Mouse (Mus musculus): ENCODE results near the gene Creb3. TPM values are rescaled to one million over a fixed set of nuclear protein-coding genes. Genes with fewer than 3 reads are reported as not detected.
A peak's percentile ranks its signal among the peaks of the same experiment; 100 is the strongest.

The Creb3 gene
- polyA plus RNA-seq, 1 experiment from 2014 or later, result 47.2 TPM

GRCm38 (mm10) chr4:43553891-43554290 lies 8.2 kb upstream of the Creb3 start:
- no peak for TF ChIP-seq CTCF (IDR thresholded peaks at IDR 0.05; ENCODE audit: low read depth)
- H3K4me2 ChIP-seq, result no peak overlapping the region
- no peaks in the 10 kb centered on the region for H3K9me3 ChIP-seq (ENCODE audit: low read depth, low read length)
- ATAC-seq (ENCODE audit: insufficient read depth) (no peak), DNase-seq (no peak)
- H3K27me3 ChIP-seq (ENCODE audit: insufficient read depth, low read length), result no peaks in the 10 kb centered on the region
- H3K27ac ChIP-seq (ENCODE audit: low read depth), result no peak overlapping the region
- no peak overlapping the region for H3K9ac ChIP-seq
- no peak overlapping the region for H3K4me3 ChIP-seq (ENCODE audit: low read depth, low read length)
- H3K36me3 ChIP-seq (ENCODE audit: insufficient read depth), result peaks cover 80% of the 10 kb centered on the region
- peaks cover 15% of the 10 kb centered on the region for H3K4me1 ChIP-seq (ENCODE audit: insufficient read depth)

GRCm38 (mm10) chr4:43555926-43556325 lies 6.2 kb upstream of the Creb3 start:
- Histone ChIP-seq H3K4me1 (ENCODE audit: insufficient read depth) (peaks cover 34% of the 10 kb centered on the region), H3K36me3 (ENCODE audit: insufficient read depth) (peaks cover 59% of the 10 kb centered on the region), H3K4me2 (no peak overlapping the region), H3K27ac (ENCODE audit: low read depth) (no peak overlapping the region), H3K4me3 (ENCODE audit: low read depth, low read length) (no peak overlapping the region), H3K27me3 (ENCODE audit: insufficient read depth, low read length) (no peaks in the 10 kb centered on the region), H3K9ac (no peak overlapping the region), H3K9me3 (ENCODE audit: low read depth, low read length) (no peaks in the 10 kb centered on the region)
- no peak for DNase-seq
- no peak for TF ChIP-seq CTCF (IDR thresholded peaks at IDR 0.05; ENCODE audit: low read depth)
- ATAC-seq (ENCODE audit: insufficient read depth), result no peak
- 95% methylated on average over 7 of the region's 7 CpGs for WGBS

GRCm38 (mm10) chr4:43558028-43558630 lies 4.0 kb upstream of the Creb3 start:
- peak; percentile 84 for DNase-seq
- Histone ChIP-seq H3K4me3 (ENCODE audit: low read depth, low read length) (peak overlapping the region; percentile 85), H3K4me2 (peak overlapping the region; percentile 92), H3K9me3 (ENCODE audit: low read depth, low read length) (no peaks in the 10 kb centered on the region), H3K27me3 (ENCODE audit: insufficient read depth, low read length) (no peaks in the 10 kb centered on the region), H3K4me1 (ENCODE audit: insufficient read depth) (peaks cover 35% of the 10 kb centered on the region), H3K36me3 (ENCODE audit: insufficient read depth) (peaks cover 37% of the 10 kb centered on the region), H3K27ac (ENCODE audit: low read depth) (peak overlapping the region; percentile 99), H3K9ac (peak overlapping the region; percentile 60)
- no peak for TF ChIP-seq CTCF (IDR thresholded peaks at IDR 0.05; ENCODE audit: low read depth)
- ATAC-seq (ENCODE audit: insufficient read depth), result peak; percentile 45
- 2% methylated on average over 5 of the region's 5 CpGs for WGBS

GRCm38 (mm10) chr4:43558631-43559356 lies 3.3 kb upstream of the Creb3 start:
- TF ChIP-seq CTCF (IDR thresholded peaks at IDR 0.05; ENCODE audit: low read depth), result no peak
- peak overlapping the region; percentile 85 for H3K4me3 ChIP-seq (ENCODE audit: low read depth, low read length)
- H3K4me1 ChIP-seq (ENCODE audit: insufficient read depth), result peaks cover 35% of the 10 kb centered on the region
- H3K9me3 ChIP-seq (ENCODE audit: low read depth, low read length), result no peaks in the 10 kb centered on the region
- DNase-seq (peak; percentile 91), ATAC-seq (ENCODE audit: insufficient read depth) (peak; percentile 69)
- H3K27me3 ChIP-seq (ENCODE audit: insufficient read depth, low read length), result no peaks in the 10 kb centered on the region
- H3K36me3 ChIP-seq (ENCODE audit: insufficient read depth), result peaks cover 31% of the 10 kb centered on the region
- peak overlapping the region; percentile 92 for H3K4me2 ChIP-seq
- 10% methylated on average over 13 of the region's 13 CpGs for WGBS
- peak overlapping the region; percentile 60 for H3K9ac ChIP-seq
- peak overlapping the region; percentile 99 for H3K27ac ChIP-seq (ENCODE audit: low read depth)

GRCm38 (mm10) chr4:43559519-43560242 lies 2.5 kb upstream of the Creb3 start:
- DNase-seq (no peak), ATAC-seq (ENCODE audit: insufficient read depth) (no peak)
- Histone ChIP-seq H3K27ac (ENCODE audit: low read depth) (peak overlapping the region; percentile 99), H3K4me1 (ENCODE audit: insufficient read depth) (peaks cover 35% of the 10 kb centered on the region), H3K4me3 (ENCODE audit: low read depth, low read length) (peak overlapping the region; percentile 85), H3K27me3 (ENCODE audit: insufficient read depth, low read length) (no peaks in the 10 kb centered on the region), H3K9ac (peak overlapping the region; percentile 96), H3K36me3 (ENCODE audit: insufficient read depth) (peaks cover 23% of the 10 kb centered on the region), H3K9me3 (ENCODE audit: low read depth, low read length) (no peaks in the 10 kb centered on the region), H3K4me2 (peak overlapping the region; percentile 92)
- no peak for TF ChIP-seq CTCF (IDR thresholded peaks at IDR 0.05; ENCODE audit: low read depth)
- 51% methylated on average over 13 of the region's 13 CpGs for WGBS

DNA sequence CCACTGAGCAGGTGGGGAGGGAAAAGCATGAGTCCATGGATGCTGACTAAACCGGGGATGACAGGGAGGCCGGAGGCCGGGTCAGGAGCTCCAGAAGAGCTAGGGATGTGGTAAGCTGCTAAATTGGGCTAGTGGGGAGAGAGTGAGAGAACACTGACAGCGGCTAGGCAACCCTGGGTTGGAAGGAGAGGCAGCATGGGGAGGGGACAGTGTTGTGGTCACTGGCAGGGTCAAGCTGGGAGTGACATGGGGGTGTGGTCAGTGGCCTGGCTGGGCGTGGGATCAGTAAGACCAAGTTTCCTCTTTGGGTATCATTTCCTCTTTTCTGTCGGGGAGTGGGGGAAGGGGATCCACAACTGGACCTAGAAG lies 1.9 kb upstream of the Creb3 start:
- peak overlapping the region; percentile 92 for H3K4me2 ChIP-seq
- ATAC-seq (ENCODE audit: insufficient read depth) (no peak), DNase-seq (peak; percentile 40)
- WGBS, result 20% methylated on average over 6 of the region's 6 CpGs
- peaks cover 35% of the 10 kb centered on the region for H3K4me1 ChIP-seq (ENCODE audit: insufficient read depth)
- no peaks in the 10 kb centered on the region for H3K27me3 ChIP-seq (ENCODE audit: insufficient read depth, low read length)
- no peak for TF ChIP-seq CTCF (IDR thresholded peaks at IDR 0.05; ENCODE audit: low read depth)
- H3K9me3 ChIP-seq (ENCODE audit: low read depth, low read length), result no peaks in the 10 kb centered on the region
- H3K4me3 ChIP-seq (ENCODE audit: low read depth, low read length), result peak overlapping the region; percentile 85
- H3K27ac ChIP-seq (ENCODE audit: low read depth), result peak overlapping the region; percentile 99
- peaks cover 23% of the 10 kb centered on the region for H3K36me3 ChIP-seq (ENCODE audit: insufficient read depth)
- peak overlapping the region; percentile 96 for H3K9ac ChIP-seq

DNA sequence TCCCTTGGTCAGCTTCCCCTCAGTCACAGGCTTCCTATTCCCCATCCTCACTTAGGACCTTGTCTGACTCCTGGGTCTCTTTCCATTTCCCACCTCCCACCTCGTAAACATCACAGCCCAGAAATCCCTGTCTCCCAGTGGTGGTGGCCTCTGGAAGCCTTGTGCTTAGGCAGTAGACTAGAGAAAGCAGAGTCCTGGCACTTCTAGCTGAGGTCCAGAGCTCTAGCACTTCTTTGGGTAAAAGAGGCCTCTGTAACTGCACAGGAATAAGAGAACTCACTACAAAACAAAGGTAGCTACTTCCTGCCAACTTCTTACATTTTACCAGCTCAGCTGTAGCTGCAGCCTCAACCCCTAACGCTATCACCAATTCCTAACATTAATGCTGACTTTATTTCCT lies 1.2 kb upstream of the Creb3 start:
- peak overlapping the region; percentile 92 for H3K4me2 ChIP-seq
- no peak for DNase-seq
- no peaks in the 10 kb centered on the region for H3K9me3 ChIP-seq (ENCODE audit: low read depth, low read length)
- 17% methylated on average over 2 of the region's 2 CpGs for WGBS
- H3K9ac ChIP-seq, result peak overlapping the region; percentile 96
- peaks cover 35% of the 10 kb centered on the region for H3K4me1 ChIP-seq (ENCODE audit: insufficient read depth)
- peaks cover 23% of the 10 kb centered on the region for H3K36me3 ChIP-seq (ENCODE audit: insufficient read depth)
- H3K4me3 ChIP-seq (ENCODE audit: low read depth, low read length), result peak overlapping the region; percentile 85
- no peak for ATAC-seq (ENCODE audit: insufficient read depth)
- peak overlapping the region; percentile 100 for H3K27ac ChIP-seq (ENCODE audit: low read depth)
- no peak for TF ChIP-seq CTCF (IDR thresholded peaks at IDR 0.05; ENCODE audit: low read depth)
- H3K27me3 ChIP-seq (ENCODE audit: insufficient read depth, low read length), result no peaks in the 10 kb centered on the region

Measured in lung, embryonic 14.5 days (tissue).